Mouse (Mus musculus) adrenal gland, postnatal 10 days (tissue): ENCODE results near the gene Tmed11. TPM values are rescaled to one million over a fixed set of nuclear protein-coding genes. Genes with fewer than 3 reads are reported as not detected.
"Not testable (repeated sequence)": the region's sequence is repeated elsewhere in the genome, so short reads cannot be mapped to it uniquely, and the experiment has no call there.

ENCODE experiments used
- DNase-seq: peaks from one replicate; pipeline ENCODE4 v3.0.0; 2021; ENCODE audit warnings: mixed read lengths
- long read RNA-seq, 2 experiments: library from polyadenylated mRNA; stranded (forward); transcript quantifications; one replicate each; pipeline ENCODE4 v2.0.0; 2021
- total RNA-seq, 2 experiments: library from RNA; stranded (reverse); gene quantifications; 2 replicates each; pipeline ENCODE4 v1.2.3; 2021

Gene Tmed11
- total RNA-seq: not detected
- long read RNA-seq, experiment 1: 0 reads
- long read RNA-seq, experiment 2: 0 reads

DNA sequence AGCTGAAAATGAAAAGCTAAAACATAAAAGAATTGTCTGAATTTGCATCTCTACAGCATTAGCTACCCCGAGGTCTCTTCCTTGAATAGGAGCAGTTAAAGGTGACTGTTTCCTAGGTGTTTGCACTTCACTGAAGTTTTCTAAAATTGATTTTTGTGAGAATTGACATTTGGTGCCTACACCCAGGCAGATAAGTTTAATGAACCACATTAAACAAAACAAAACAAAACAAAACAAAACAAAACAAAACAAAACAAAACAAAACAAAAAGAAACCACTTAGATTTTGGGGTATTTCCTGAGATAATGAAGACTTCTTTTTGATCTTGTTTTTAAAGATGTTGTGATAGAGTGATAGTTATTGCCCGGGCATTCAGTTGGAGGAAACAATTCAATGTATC lies at the start of gene Tmed11:
TSS of gene Tmed11 (minus strand) at position 101 of the 400 bp plus-strand sequence.
- not testable (repeated sequence) for DNase-seq

DNA sequence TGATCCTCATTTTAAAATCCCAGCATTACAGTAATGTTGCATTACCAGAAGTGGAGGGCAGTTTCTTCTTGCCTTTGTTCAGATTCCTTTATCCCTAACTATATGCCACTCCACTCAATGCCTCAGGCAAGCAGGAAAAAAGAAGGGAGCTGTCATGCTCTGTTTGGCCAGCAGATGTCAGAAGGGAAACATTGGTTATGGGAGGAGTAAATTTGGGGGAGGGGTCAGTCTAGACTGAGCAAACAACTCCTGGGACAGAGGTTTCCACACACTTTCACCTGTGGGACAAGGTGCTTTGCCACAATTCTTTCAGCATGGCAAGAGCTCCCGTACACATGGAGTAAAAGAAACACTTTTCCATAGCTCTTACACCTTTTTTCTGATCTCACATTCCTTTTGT lies 41.0 kb upstream of the Tmed11 start:
- DNase-seq: peak; percentile 49

DNA sequence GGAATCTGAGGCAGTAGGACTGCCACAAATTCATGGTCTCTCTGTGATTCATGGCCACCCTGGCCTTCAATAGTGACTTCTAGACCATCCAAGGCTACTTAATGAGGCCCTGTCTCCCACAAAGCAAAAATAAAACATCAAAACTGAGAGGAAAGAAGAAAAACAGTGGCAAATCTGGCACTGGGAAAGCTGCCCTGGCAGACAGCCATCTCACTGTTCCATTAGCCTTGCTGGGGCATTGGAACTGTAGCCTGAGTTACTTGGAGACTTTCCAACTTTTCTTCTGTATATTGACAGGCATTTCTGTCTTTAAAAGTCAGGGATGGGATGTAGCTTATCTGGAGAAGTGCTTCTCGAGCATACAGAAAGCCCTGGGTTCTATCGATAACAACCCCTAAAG lies 28.1 kb upstream of the Tmed11 start:
- DNase-seq: peak; percentile 78

DNA sequence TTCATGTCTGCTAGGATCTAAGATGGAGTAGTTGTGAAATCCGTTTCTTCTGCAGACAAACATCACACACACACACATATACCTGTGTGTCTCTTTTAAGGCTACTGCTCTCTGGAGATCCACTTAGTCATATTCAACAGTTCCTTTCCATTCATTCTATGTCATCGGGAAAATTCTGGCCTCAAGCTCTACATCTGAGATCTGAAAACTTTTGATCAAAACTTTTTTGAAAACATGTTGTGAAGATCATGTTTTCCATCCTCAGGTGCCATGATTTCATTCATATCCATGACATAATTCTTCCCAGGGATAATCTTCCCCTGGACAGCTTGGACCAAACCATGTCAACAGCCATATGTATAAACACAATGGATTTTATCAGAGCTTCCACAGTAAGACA lies 13.6 kb upstream of the Tmed11 start, which contains the start of gene Vmn2r8:
TSS of gene Vmn2r8 (minus strand) at position 101 of the 400 bp plus-strand sequence.
- not testable (repeated sequence) for DNase-seq

DNA sequence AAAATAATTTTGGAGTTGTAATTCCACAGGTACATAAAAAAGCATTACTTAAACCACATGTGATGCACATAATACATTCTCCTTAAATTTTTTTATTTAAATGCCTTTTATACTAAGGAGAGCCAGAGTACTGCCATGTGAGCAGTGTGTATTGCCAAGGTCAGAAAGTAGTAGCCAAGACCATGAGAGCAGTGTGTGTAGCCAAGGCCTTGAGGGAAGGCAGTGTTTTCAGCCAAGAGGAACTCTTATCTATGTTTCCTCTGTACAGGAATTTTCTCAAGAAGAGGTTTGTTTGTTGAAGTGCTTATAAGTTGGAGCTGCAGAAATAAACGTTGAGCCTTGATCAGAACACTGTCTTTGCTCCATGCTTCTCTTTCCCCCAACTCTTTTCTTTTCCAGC lies 8.5 kb upstream of the Tmed11 start:
- peak; percentile 12 for DNase-seq

DNA sequence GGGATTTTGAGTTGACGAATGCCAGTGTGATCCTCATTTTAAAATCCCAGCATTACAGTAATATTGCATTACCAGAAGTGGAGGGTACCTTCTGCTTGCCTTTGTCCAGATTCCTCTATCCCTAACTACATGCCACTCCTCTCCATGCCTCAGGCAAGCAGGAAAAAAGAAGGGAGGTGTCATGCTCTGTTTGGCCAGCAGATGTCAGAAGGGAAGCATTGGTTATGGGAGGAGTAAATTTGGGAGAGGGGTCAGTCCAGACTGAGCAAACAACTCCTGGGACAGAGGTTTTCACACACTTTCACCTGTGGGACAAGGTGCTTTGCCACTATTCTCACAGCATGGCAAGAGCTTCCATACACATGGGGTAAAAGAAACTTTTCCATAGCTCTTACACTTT lies 4.8 kb downstream of the Tmed11 start:
- DNase-seq: peak; percentile 59

DNA sequence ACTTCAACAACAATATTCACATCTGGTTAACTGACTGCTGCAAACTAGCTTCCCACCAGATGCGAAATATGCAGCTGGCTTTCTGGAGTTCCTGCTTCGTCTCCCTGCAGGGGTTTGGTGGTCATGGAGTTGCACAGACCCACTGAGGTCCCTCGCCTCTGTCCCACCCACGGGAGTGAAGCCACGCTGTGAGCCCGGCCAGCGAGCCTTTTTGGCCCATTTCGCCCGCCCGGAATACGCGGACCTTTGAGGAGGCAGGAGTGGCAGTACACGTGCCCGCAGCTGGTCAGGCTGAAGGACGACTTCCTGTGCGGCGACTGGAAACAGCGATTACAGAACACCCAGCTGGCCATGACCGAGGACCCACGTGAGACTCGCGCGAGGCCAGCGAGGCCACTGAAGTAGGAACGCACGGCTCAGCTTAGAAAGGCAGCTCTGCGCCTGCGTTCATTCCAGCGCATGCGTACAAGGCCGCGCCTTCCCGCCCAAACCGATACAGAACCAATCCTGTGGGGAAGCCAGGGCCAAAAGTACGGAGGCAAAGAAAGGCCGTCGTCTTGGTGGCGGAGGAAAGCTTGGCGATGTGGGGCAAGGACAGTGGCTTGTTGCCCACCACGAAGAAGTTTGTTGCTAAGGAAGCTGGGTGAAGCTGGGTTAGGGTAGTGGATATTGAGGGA lies 20.4 kb downstream of the Tmed11 start, which contains the start of gene Rnf212:
TSS of gene Rnf212 (minus strand) at position 353 of the 677 bp plus-strand sequence.
- no peak for DNase-seq

DNA sequence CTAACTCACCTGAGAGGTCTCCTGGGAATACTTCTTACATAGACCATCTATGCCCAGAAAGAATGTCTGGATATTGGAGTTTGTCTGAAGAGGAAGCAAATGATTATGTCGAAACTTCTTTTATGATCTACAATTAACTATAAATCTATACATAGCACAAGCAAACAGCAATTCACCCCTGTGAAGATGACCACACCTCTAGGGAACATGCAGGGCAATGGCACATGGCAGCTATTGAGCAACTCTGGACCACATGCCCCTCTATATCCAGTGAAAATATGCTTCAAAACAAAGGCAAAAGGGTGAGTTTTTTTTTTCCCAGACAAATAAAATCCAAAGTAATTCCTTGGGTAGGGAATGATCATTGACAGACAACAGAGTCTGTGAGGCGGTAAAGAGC lies 35.2 kb downstream of the Tmed11 start:
- no peak for DNase-seq

DNA sequence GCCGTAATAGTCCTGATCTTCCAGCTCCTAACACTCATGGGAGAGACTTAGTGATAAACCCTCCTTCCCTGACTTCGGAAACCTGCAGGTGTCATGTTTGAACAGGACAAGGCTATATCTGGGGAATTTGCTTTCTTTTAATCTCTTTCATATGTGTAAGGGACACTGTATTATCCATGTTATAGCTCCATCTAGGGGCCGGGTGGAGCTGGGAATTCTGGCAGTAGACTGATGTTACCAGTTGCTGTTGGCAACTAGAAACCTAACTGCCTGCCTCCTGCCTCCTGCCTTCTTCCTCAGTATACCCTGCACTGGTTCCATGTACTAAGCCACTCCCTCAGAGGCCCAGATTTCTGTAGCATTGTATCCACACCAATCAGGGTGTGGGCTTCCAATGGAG lies 36.8 kb downstream of the Tmed11 start:
- peak; percentile 44 for DNase-seq

DNA sequence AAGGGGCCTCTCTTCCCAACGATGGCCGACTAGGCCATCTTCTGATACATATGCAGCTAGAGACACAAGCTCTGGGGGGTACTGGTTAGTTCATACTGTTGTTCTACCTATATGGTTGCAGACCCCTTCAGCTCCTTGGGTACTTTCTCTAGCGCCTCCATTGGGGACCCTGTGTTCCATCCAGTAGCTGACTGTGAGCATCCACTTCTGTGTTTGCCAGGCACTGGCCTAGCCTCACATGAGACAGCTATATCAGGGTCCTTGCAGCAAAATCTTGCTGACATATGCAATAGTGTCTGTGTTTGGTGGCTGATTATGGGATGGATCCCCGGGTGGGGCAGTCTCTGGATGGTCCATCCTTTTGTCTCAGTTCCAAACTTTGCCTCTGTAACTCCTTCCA lies 43.9 kb downstream of the Tmed11 start:
- DNase-seq: not testable (repeated sequence)

DNA sequence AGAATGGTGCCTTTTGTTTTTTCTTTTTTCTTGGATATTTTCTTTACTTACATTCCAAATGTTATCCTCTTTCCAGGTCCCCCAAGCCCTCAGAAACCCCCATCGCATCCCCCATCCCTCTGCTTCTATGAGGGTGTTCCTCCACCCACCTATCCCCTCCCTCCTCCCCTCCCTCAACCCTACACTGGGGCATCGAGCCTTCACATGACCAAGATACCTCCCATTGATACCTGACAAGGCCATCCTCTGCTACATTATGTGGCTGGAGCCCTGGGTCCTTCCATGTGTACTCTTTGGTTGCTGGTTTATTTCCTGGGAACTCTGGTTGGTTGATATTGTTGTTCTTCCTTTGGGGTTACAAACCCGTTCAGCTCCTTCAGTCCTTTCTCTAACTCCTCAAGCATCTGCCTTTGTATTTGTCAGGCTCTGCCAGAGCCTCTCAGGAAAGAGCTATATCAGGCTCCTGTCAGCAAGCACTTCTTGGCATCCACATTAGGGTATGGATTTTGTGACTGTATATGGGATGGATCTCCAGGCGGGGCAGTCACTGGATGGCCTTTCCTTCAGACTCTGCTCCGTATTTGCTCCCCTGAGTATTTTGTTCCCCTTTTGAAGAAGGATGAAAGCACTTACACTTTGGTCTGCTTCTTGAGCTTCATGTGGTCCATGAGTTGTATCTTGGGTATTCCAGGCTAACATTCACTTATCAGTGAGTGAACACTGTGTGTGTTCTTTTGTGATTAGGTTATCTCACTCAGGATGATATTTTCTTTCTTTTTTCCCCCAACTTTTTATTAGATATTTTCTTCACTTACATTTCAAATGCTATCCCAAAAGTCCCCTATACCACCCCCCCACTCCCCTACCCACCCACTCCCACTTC lies 44.6 kb downstream of the Tmed11 start:
- DNase-seq: no peak

DNA sequence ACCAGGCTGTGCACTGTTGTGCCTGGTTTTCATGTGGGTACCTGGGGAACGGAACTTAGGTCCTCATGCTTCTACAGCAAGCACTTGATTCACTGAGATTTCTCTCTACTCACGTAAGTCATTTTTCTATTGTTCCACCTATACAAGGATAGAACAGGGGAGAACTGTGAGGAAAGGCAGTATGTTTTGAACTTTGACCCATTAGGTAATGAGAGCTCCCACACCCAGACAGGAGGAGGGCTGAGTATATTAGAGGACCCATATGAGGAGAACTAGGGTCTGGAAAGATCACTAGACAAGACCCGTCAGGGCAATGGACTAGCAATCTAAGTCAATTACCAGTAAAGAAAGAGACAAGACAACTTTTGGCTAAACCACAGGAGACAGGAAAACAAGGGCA lies 50.5 kb downstream of the Tmed11 start:
- no peak for DNase-seq

DNA sequence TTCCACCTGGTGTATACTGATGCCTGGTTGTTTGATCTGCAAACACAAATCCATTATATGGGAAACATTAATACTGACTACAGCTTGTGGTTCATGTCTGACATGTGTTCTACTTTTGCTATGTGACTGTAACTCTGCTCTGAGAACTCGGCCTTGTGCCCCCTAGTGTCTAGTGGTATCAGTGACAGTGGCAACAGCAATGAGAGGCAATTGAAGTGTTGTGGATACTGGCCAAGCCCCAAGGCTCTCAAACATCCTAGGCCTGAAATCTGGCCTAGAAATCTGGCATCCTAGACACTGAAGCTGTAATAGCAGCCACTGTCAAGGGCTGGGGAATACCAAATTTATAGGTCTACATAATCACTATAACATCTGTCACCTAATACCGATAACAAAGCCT lies 51.3 kb downstream of the Tmed11 start:
- DNase-seq: no peak

DNA sequence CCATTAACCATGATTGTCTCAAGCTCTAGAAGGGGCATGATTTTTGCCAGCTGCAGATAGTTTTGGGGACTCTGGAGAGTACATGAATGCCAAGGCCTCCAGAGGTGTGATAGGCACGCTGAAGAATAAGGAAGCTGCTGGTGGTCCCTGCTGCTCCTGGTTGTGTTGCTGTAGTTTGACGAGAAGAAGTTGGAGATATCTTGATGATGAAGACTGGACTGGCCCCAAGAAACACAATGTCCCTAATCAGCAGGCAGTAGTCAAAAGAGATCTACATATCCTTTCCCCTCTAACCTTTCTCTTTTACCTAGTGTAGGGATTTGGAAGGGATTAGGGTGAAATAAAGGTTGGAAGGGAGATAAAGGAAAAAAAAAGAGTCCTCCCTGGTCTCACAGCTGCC lies 52.6 kb downstream of the Tmed11 start:
- no peak for DNase-seq

DNA sequence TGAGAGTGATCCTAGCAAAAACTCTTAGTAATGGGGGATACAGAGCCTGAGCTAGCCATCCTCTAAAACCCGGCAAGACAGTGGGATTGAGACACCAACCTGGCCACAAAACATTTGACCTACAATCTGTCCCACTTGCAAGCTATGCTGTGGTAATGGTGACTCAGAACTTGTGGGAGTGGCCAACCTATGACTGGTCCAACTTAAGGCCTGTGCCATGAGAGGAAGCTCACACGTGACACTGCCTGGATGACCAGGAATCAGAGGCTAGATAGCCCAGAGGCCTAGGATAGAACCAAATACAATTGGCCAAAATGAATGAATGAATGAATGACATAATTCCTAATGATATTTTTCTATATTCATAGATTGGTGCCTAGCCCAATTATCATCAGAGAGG lies 53.3 kb downstream of the Tmed11 start:
- DNase-seq: no peak

DNA sequence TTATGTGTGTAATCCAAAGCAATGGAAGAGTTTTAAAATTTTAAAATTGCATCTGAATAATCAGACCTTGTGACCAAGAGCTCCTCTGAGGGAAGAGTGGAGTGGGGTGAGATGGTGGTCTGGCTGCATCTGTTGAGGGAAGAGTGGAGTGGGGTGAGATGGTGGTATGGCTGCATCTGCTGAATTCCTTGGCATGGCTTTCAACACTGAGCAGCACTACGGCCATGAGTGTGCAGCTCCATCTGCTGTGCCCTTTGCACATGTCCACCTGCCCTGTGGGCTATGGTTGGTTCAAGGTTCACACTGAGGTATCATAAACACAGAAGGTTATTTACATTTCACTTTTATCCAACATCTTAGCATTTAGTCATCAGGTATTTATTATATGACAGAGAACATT lies 67.7 kb downstream of the Tmed11 start:
- DNase-seq: no peak

Other genes starting within 250 kb of the Tmed11 start
- gene Cplx1, start 245.3 kb downstream of the Tmed11 start, total RNA-seq: 10 to 100 TPM in 1 of 2 experiments, 1 to 10 TPM in 1; 7.1 to 13.8 TPM
- 10 to 100 TPM; 65.8 to 74.6 TPM for gene Gak, start 165.6 kb downstream of the Tmed11 start, total RNA-seq
- gene Tmem175, start 165.6 kb downstream of the Tmed11 start, total RNA-seq: 10 to 100 TPM; 20.3 to 22.8 TPM
- 10 to 100 TPM in 1 of 2 experiments, 1 to 10 TPM in 1; 9.0 to 15.2 TPM for gene Idua, start 135.0 kb downstream of the Tmed11 start, total RNA-seq
- gene Dgkq, start 125.7 kb downstream of the Tmed11 start, total RNA-seq: 10 to 100 TPM; 16.7 to 23.7 TPM
- 10 to 100 TPM in 1 of 2 experiments, 1 to 10 TPM in 1; 5.7 to 11.4 TPM for gene Slc26a1, start 119.8 kb downstream of the Tmed11 start, total RNA-seq
- gene Fgfrl1, start 103.0 kb downstream of the Tmed11 start, total RNA-seq: 10 to 100 TPM; 42.5 to 52.7 TPM
- gene Rnf212, start 20.4 kb downstream of the Tmed11 start, total RNA-seq: not detected
- gene Vmn2r8, start 13.5 kb upstream of the Tmed11 start, total RNA-seq: not detected
- not detected for gene Vmn2r9, start 57.2 kb upstream of the Tmed11 start, total RNA-seq
- not detected for gene Vmn2r10, start 211.2 kb upstream of the Tmed11 start, total RNA-seq